Mouse (Mus musculus) neural tube, embryonic 11.5 days (tissue): ENCODE measurements around the gene Adam22. TPM values are rescaled to one million over a fixed set of nuclear protein-coding genes. Genes with fewer than 3 reads are reported as not detected.
"Not testable (repeated sequence)": the region's sequence is repeated elsewhere in the genome, so short reads cannot be mapped to it uniquely, and the experiment has no call there.

Experiments
- ATAC-seq: fragments of 200-750 bp; cut with Nextera tagmentation; 2 replicates; pipeline ENCODE4 v1.8.0; 2017; ENCODE audit warnings: moderate number of reproducible peaks, mild to moderate bottlenecking, moderate TSS enrichment, moderate library complexity; ENCODE audit not compliant: insufficient read depth, low FRiP score, low TSS enrichment
- DNase-seq: peaks from one replicate; pipeline ENCODE4 v3.0.0-alpha.2; 2015; ENCODE audit warnings: low spot score
- H3K27ac ChIP-seq: fragments of 300-500 bp; sonication (generic); 2 replicates; pipeline ENCODE4 v1.5.1; 2014; ENCODE audit warnings: low read depth, mild to moderate bottlenecking, low read length
- H3K27me3 ChIP-seq: fragments of 300-500 bp; sonication (generic); 2 replicates; pipeline ENCODE4 v1.6.1; 2014; ENCODE audit warnings: mild to moderate bottlenecking, low read length, mixed read lengths; ENCODE audit not compliant: control insufficient read depth, insufficient read depth
- H3K36me3 ChIP-seq: fragments of 300-500 bp; sonication (generic); 2 replicates; pipeline ENCODE4 v1.6.1; 2014; ENCODE audit warnings: mild to moderate bottlenecking, low read length, moderate library complexity, mixed read lengths; ENCODE audit not compliant: control insufficient read depth, insufficient read depth
- H3K4me1 ChIP-seq: fragments of 300-500 bp; sonication (generic); 2 replicates; pipeline ENCODE4 v1.6.1; 2014; ENCODE audit warnings: low read length, mixed read lengths; ENCODE audit not compliant: control insufficient read depth, insufficient read depth
- H3K4me2 ChIP-seq: fragments of 300-500 bp; sonication (generic); 2 replicates; pipeline ENCODE4 v1.6.1; 2014; ENCODE audit warnings: low read depth, mild to moderate bottlenecking, moderate library complexity
- H3K4me3 ChIP-seq: fragments of 300-500 bp; sonication (generic); 2 replicates; pipeline ENCODE4 v1.5.1; 2014; ENCODE audit warnings: low read depth, low read length
- H3K9ac ChIP-seq: fragments of 300-500 bp; sonication (generic); 2 replicates; pipeline ENCODE4 v1.6.1; 2014; ENCODE audit warnings: mild to moderate bottlenecking, low read length
- H3K9me3 ChIP-seq: fragments of 300-500 bp; sonication (generic); 2 replicates; pipeline ENCODE4 v1.6.1; 2016; ENCODE audit warnings: low read length; ENCODE audit not compliant: control insufficient read depth
- WGBS: fragments of 180-500 bp; shearing (Covaris S2); extraction: QIAGEN DNeasy Blood & Tissue Kit; methylation state at CpG from one replicate; pipeline ENCODE4 v1.1.7; 2014; 5-methylcytosine and 5-hydroxymethylcytosine counted together
- polyA plus RNA-seq: library from polyadenylated mRNA; unstranded; fragments of >200 nt; fragmentation: Nextera tagmentation; extraction: Ambion mirVana; gene quantifications from 2 replicates; pipeline ENCODE4 v1.2.1, GENCODE M21; 2014

Adam22 gene
- polyA plus RNA-seq, 1 experiment from 2014 or later: 15.9 TPM

- 68% methylated on average over 6 of the region's 6 CpGs for WGBS
- DNase-seq (no peak), ATAC-seq (no peak)
- no peaks in the 10 kb centered on the region for H3K27me3 ChIP-seq
- H3K27ac ChIP-seq: no peak overlapping the region
- no peaks in the 10 kb centered on the region for H3K9me3 ChIP-seq
- no peak overlapping the region for H3K4me2 ChIP-seq
- H3K4me1 ChIP-seq: no peaks in the 10 kb centered on the region
- no peaks in the 10 kb centered on the region; the same call in 1 of the 2 replicates for H3K36me3 ChIP-seq
- H3K4me3 ChIP-seq: no peak overlapping the region
- H3K9ac ChIP-seq: no peak overlapping the region
Observed at GRCm38 (mm10) chr5:8063207-8063606, 304.8 kb downstream of the Adam22 start.

- H3K9ac ChIP-seq: no peak overlapping the region
- ATAC-seq: no peak
- H3K4me1 ChIP-seq: no peaks in the 10 kb centered on the region
- H3K4me2 ChIP-seq: no peak overlapping the region
- H3K36me3 ChIP-seq: no peaks in the 10 kb centered on the region; the same call in 1 of the 2 replicates
- H3K27ac ChIP-seq: no peak overlapping the region
- DNase-seq: no peak
- 88% methylated on average over 2 of the region's 2 CpGs for WGBS
- H3K27me3 ChIP-seq: no peaks in the 10 kb centered on the region
- H3K4me3 ChIP-seq: no peak overlapping the region
- H3K9me3 ChIP-seq: no peaks in the 10 kb centered on the region
Observed at GRCm38 (mm10) chr5:8062469-8062868, 305.5 kb downstream of the Adam22 start.

DNA sequence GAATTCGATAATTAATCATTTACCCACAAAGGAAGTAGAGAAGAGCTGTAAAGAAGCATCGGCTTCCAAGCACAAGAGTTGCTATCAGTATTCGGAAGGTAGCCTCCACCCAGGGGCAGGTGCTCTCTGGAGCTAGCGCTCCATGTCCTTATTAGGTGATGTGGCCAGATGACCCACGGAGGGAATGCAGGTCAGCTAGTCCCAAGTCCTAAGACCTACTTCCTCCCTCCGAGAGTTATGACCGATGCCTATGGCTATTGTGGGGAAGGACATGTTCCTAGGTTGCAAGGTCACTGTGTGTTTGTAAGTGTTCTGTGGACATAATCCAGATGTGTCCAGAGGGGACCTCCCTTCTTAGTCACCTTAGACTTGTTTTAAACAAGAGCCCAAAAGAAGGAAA lies 309.9 kb downstream of the Adam22 start:
- ATAC-seq (no peak), DNase-seq (no peak)
- 93% methylated on average over 7 of the region's 7 CpGs for WGBS
- no peak overlapping the region for H3K9ac ChIP-seq
- no peak overlapping the region for H3K4me2 ChIP-seq
- H3K36me3 ChIP-seq: no peaks in the 10 kb centered on the region
- H3K4me1 ChIP-seq: no peaks in the 10 kb centered on the region
- no peak overlapping the region for H3K27ac ChIP-seq
- H3K27me3 ChIP-seq: no peaks in the 10 kb centered on the region
- no peak overlapping the region for H3K4me3 ChIP-seq
- no peaks in the 10 kb centered on the region for H3K9me3 ChIP-seq

- no peak overlapping the region for H3K27ac ChIP-seq
- ATAC-seq (peak; percentile 15; the same call in 1 of the 2 replicates), DNase-seq (no peak)
- no peaks in the 10 kb centered on the region for H3K4me1 ChIP-seq
- no peaks in the 10 kb centered on the region for H3K9me3 ChIP-seq
- 52% methylated on average over 5 of the region's 5 CpGs for WGBS
- H3K36me3 ChIP-seq: no peaks in the 10 kb centered on the region
- H3K4me2 ChIP-seq: peak overlapping the region; percentile 67
- H3K4me3 ChIP-seq: peak overlapping the region; percentile 73
- H3K9ac ChIP-seq: peak overlapping the region; percentile 86
- no peaks in the 10 kb centered on the region for H3K27me3 ChIP-seq
Observed at GRCm38 (mm10) chr5:8057018-8057323, 311.0 kb downstream of the Adam22 start.

GRCm38 (mm10) chr5:8056141-8057017 lies 311.6 kb downstream of the Adam22 start:
- Histone ChIP-seq H3K9me3 (no peaks in the 10 kb centered on the region), H3K9ac (peak overlapping the region; percentile 86), H3K36me3 (no peaks in the 10 kb centered on the region), H3K27ac (0 out of 2 replicates have a peak overlapping the region, but pooled peaks have one; percentile 64), H3K4me1 (no peaks in the 10 kb centered on the region), H3K4me2 (peak overlapping the region; percentile 67), H3K27me3 (no peaks in the 10 kb centered on the region), H3K4me3 (peak overlapping the region; percentile 73)
- DNase-seq (peak; percentile 71), ATAC-seq (peak; percentile 97)
- WGBS: under 1% methylated on average over 53 of the region's 60 CpGs

DNA sequence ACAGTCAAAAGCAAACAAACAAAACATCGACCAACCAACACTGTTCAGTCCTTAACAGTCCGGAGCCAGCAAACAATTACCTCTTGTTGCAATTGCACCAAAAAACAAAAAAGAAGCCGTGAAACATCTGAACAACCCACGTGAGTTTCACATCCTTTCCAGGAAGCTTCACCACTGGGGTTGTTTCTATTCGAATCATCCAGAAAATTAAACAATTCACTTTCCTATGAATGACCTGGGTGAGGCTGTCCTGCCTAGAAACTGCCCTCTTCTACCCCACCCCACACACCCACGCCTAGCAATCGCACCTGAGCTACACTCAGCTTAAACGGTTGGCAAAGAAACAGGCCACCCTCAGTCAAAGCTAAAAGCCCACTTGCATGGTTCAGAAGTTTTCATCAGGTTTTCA lies 312.2 kb downstream of the Adam22 start:
- Histone ChIP-seq H3K9me3 (no peaks in the 10 kb centered on the region), H3K4me1 (no peaks in the 10 kb centered on the region), H3K4me3 (peak overlapping the region; percentile 73), H3K27me3 (no peaks in the 10 kb centered on the region), H3K27ac (no peak overlapping the region), H3K9ac (peak overlapping the region; percentile 86), H3K36me3 (no peaks in the 10 kb centered on the region), H3K4me2 (peak overlapping the region; percentile 67)
- WGBS: 42% methylated on average over 8 of the region's 8 CpGs
- DNase-seq: no peak
- 0 out of 2 replicates have a peak, but pooled peaks have one; percentile 10 for ATAC-seq

GRCm38 (mm10) chr5:8053827-8054226 lies 314.1 kb downstream of the Adam22 start:
- no peak overlapping the region for H3K4me3 ChIP-seq
- no peak overlapping the region for H3K27ac ChIP-seq
- no peaks in the 10 kb centered on the region for H3K36me3 ChIP-seq
- H3K4me1 ChIP-seq: no peaks in the 10 kb centered on the region
- H3K4me2 ChIP-seq: no peak overlapping the region
- 92% methylated on average over 4 of the region's 4 CpGs for WGBS
- H3K9me3 ChIP-seq: no peaks in the 10 kb centered on the region
- H3K27me3 ChIP-seq: no peaks in the 10 kb centered on the region
- DNase-seq (no peak), ATAC-seq (no peak)
- H3K9ac ChIP-seq: no peak overlapping the region

GRCm38 (mm10) chr5:8045855-8046254 lies 322.1 kb downstream of the Adam22 start, which contains the start of gene Sri:
Sri (plus strand) TSS chr5:8046078.
- WGBS: 87% methylated on average over 6 of the region's 6 CpGs
- H3K27me3 ChIP-seq: no peaks in the 10 kb centered on the region
- no peaks in the 10 kb centered on the region for H3K9me3 ChIP-seq
- H3K4me2 ChIP-seq: no peak within 1 kb of the TSS
- H3K27ac ChIP-seq: no peak within 1 kb of the TSS
- no peaks in the 10 kb centered on the region for H3K36me3 ChIP-seq
- DNase-seq (no peak), ATAC-seq (no peak)
- H3K4me1 ChIP-seq: no peaks in the 10 kb centered on the region
- no peak within 1 kb of the TSS for H3K9ac ChIP-seq
- no peak within 1 kb of the TSS for H3K4me3 ChIP-seq

- H3K36me3 ChIP-seq, H3K27ac ChIP-seq, H3K4me2 ChIP-seq, DNase-seq, H3K27me3 ChIP-seq, H3K9me3 ChIP-seq, ATAC-seq, H3K4me3 ChIP-seq, H3K9ac ChIP-seq, H3K4me1 ChIP-seq: not testable (repeated sequence)
- WGBS: 93% methylated on average over 6 of the region's 6 CpGs
Observed at GRCm38 (mm10) chr5:8034596-8034995, 333.4 kb downstream of the Adam22 start.
